Mouse (Mus musculus): ENCODE data around the gene Spata18.

DNA sequence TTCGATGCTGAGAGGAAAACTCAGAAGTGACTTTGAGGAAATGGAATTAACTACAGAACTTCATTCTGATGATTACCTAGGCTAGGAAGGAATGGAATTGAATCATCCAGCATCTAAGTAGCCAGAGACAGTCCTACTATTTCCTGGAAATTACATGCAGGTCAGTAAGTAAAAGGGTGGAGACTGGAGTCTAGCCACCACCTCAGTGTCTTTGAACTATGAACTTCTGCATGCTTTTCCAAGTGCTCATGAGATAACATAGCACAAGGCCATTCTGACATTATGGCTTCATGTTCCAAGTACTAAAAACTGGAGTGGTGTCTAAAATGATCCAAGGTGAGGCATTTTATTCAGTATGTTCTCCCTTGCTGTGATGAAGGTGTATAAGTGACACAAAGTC lies 25.7 kb upstream of the Spata18 start:
- no peak for TF ChIP-seq CTCF (IDR thresholded peaks at IDR 0.05; ENCODE audit: low read depth, low read length)
- TF ChIP-seq POLR2A (IDR thresholded peaks at IDR 0.05; ENCODE audit: borderline replicate concordance, low read depth, low read length): no peak
